Mouse (Mus musculus) thymus, postnatal 0 days (tissue): ENCODE results near the gene Mapk11. TPM values are rescaled to one million over a fixed set of nuclear protein-coding genes. Genes with fewer than 3 reads are reported as not detected.

Experiments
- DNase-seq: peaks from one replicate; pipeline ENCODE4 v3.0.0-alpha.2; 2015; ENCODE audit warnings: low spot score
- microRNA-seq: library from miRNA; unstranded; fragments of <30 nt; microRNA quantifications from one replicate; pipeline ENCODE4, GENCODE M21; 2016; ENCODE audit warnings: borderline number of aligned reads
- polyA plus RNA-seq: library from polyadenylated mRNA; unstranded; fragments of >200 nt; fragmentation: Nextera tagmentation; extraction: Ambion mirVana; gene quantifications from 2 replicates; pipeline ENCODE4 v1.2.1, GENCODE M21; 2015

Mapk11 gene
- polyA plus RNA-seq, 1 experiment from 2014 or later: 5.6 TPM

DNA sequence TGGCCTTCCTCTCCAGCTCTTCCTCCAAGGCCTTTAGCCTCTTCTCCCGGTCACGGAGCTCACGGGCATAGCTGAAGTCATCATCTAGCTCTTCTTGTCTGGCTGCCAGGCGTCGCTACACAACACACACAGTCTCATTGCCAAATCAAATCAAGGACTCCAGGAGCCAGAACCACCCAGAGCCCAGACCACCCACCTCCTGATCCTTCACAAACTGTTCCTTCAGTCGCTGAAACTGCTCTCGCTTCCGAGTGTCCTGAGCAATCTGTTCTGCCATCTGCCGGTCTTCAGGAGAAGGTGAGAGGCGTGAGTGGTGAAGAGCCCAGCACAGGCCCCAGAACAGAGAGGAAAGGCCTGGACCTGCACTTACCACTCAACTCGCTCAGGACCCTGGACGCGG lies 43.4 kb downstream of the Mapk11 start:
- DNase-seq: no peak

DNA sequence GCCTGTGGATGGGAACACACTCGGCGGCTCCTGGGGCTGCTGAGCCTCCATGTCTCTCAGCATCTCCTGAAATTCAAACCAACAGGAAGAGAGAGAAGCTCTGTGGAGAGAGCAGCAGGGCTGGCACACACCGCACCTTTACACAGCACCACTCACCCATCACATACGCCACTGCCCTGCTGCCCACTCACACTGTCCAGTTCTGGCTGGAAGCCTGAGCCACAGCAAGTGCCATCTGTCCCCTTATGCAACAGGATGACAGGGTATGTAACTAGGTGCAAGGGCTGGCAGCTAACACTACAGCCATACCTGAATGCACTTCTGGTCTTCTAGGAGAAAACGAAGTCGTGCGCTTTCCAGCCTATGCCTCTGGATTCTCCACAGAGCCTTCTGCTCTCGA lies 45.0 kb downstream of the Mapk11 start:
- DNase-seq: no peak

DNA sequence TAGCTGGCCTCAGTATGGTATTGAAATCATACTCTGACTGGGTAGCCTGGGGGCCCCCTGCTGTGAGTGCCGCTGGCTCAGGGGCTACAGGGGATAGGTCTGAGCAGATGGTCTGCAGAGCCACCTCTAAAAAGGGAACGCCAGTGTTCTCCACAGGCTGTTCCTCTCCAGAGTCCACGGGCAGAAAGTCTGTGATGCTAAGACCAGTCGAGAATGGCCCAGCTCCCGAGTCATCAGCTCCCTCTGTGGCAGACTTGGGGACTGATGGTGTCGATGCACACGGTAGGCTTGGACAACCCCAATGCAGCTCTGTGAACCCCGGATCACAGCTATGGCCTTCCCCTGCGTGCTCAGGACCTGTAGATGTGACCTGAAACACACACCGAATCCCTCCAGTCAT lies 45.5 kb downstream of the Mapk11 start:
- DNase-seq: no peak

DNA sequence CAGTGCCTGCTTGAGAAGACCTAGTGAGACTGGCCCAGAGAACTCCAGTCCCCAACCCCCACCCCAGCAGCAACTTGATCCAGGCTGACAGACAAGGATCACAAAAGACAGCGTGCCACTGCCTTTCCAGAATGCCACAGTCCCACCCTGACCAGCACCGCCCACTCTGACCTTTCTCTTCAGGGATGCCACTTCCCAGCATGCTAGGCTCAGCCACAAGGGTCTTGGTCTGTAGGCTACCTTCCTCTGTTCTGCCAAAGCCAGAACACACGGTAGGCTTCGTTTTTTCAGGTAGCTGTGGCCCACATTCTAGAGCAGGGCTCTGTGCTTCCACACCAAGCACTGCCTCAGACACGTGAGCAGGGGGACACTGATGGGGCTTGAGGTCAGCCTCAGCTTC lies 46.8 kb downstream of the Mapk11 start:
- DNase-seq: no peak

GRCm38 (mm10) chr15:89100823-89101222 lies 48.6 kb downstream of the Mapk11 start:
- DNase-seq: no peak

DNA sequence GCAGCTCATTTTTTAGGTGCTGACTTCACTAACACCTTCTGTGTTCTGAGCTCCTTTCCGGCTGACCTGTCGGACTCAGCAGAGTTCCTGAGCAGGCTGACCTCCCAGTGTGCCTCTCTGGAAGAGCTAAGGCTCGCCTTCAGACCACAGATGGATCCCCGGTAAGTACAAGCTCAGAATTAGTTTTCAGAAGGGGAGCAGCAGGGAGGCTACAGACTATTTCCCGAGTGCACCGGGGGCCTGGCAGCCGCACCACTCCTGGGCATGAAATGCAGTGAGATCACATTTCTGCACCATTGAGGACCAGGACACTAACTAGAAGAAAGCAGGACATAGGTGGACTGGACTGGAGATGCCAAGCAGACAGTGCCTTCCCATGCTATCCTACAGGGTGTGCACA lies 50.8 kb downstream of the Mapk11 start:
- no peak for DNase-seq

DNA sequence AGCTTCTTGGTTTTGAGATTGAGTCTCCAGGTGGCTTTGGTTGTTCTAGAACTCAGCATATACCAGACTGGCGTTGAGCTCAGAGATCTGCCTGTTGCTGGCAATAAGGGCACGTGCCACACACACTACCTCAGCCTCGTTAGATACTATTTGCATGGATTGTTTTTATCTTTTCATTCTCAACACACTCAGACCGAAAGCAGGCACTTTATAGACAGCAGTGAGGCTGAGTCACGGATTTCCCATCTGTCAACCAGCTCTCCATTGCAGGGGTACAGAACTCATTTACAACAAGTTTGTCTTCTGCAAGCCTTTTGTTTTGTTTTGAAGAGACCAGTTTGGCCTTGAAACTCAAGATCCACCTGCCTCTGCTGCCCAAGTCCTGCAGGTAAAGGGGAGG lies 52.0 kb downstream of the Mapk11 start:
- DNase-seq: no peak

Small RNA genes within 50 kb of the gene (microRNA-seq; reads per million reads assigned to microRNA genes)
- gene Mir6958 (not detected), gene Mir7118 (not detected)

Other genes with a start within 250 kb of the Mapk11 start
- not detected in 2 replicates for gene Ttll8, start 195.2 kb downstream of the Mapk11 start, polyA plus RNA-seq
- 0.08 TPM in 1 of 2 replicates, not detected in the other for gene Mlc1, start 170.6 kb downstream of the Mapk11 start, polyA plus RNA-seq
- 0.22 TPM in 1 of 2 replicates, not detected in the other for gene Mov10l1, start 166.7 kb downstream of the Mapk11 start, polyA plus RNA-seq
- 0.04 and 0.06 TPM in 2 replicates for gene Panx2, start 89.9 kb downstream of the Mapk11 start, polyA plus RNA-seq
- gene Trabd, start 74.5 kb downstream of the Mapk11 start, polyA plus RNA-seq: 40.1 and 42.2 TPM in 2 replicates
- gene Selenoo, start 60.5 kb downstream of the Mapk11 start, polyA plus RNA-seq: 17.1 and 18.1 TPM in 2 replicates
- gene Tubgcp6, start 26.5 kb downstream of the Mapk11 start, polyA plus RNA-seq: 9.8 and 12.5 TPM in 2 replicates
- gene Hdac10, start 20.9 kb downstream of the Mapk11 start, polyA plus RNA-seq: 16.4 and 17.7 TPM in 2 replicates
- 1.2 TPM in 2 replicates for gene Mapk12, start 8.9 kb downstream of the Mapk11 start, polyA plus RNA-seq
- 19.0 and 19.4 TPM in 2 replicates for gene Plxnb2, start 31.2 kb upstream of the Mapk11 start, polyA plus RNA-seq
- gene Dennd6b, start 46.9 kb upstream of the Mapk11 start, polyA plus RNA-seq: 13.5 and 14.2 TPM in 2 replicates
- 30.8 and 38.2 TPM in 2 replicates for gene Ppp6r2, start 61.9 kb upstream of the Mapk11 start, polyA plus RNA-seq
- 50.2 and 68.3 TPM in 2 replicates for gene Sbf1, start 165.7 kb upstream of the Mapk11 start, polyA plus RNA-seq
- gene Adm2, start 173.1 kb upstream of the Mapk11 start, polyA plus RNA-seq: 0.57 and 0.75 TPM in 2 replicates
- gene Miox, start 184.8 kb upstream of the Mapk11 start, polyA plus RNA-seq: not detected in 2 replicates
- gene Lmf2, start 206.0 kb upstream of the Mapk11 start, polyA plus RNA-seq: 40.5 and 42.9 TPM in 2 replicates
- 175 and 195 TPM in 2 replicates for gene Ncaph2, start 206.1 kb upstream of the Mapk11 start, polyA plus RNA-seq
- gene Sco2, start 224.2 kb upstream of the Mapk11 start, polyA plus RNA-seq: 9.0 and 9.2 TPM in 2 replicates
- 1.9 and 2.1 TPM in 2 replicates for gene Tymp, start 227.4 kb upstream of the Mapk11 start, polyA plus RNA-seq
- gene Odf3b, start 229.7 kb upstream of the Mapk11 start, polyA plus RNA-seq: 2.9 and 4.5 TPM in 2 replicates
- not detected in 2 replicates for gene Klhdc7b, start 235.3 kb upstream of the Mapk11 start, polyA plus RNA-seq